Mouse (Mus musculus): ENCODE results near the gene Tab1.

The Tab1 gene

DNA sequence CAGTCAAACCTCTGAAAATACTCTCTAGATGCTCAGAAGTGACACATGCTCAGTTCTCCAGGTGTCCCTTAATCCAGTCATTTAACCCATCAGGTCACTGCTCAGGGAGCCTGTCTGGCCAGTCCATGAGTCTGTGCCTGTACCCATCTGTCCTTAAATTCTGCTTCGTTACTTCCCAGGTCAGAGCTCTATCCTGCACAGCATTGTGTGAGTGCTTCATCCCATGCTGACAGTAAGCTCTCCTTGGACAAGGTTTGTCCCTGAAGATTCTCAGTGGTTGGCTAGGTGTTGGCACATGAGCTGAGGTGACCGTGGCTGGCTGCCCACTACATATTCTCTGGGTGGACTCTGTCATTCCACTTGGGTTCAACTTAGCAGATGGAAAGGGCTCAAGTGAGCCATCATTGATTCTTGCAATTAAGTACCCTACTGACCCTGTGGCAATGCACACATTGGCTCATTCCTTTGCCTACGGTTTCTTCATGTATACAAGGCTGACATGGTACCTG, 73.2 kb downstream of the Tab1 start:
- no peak for DNase-seq (ENCODE audit: low spot score in 2 of 2)

DNA sequence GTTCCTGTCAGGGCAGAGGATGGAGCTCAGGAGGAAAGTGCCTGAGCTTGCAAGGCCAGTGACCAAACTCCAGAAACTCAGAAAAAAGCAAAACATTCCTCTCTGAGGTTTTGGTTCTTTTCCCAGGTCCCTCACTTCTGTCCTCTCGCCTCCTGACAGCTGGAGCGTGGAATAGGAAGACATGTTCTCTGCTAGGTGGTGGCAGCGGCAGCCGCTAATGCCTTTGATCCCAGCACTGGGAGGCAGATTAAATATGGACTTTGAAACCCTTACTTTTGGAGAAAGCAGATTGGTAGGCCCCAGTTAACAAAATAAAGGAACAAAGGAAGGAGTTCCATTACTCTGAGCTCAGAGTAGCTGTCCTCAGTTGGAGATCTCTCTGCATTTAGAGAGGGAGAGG, 75.5 kb downstream of the Tab1 start:
- no peak for DNase-seq (ENCODE audit: low spot score in 2 of 2)

Data from frontal cortex, postnatal 25 days (tissue).